Mouse (Mus musculus) midbrain, embryonic 10.5 days (tissue): ENCODE results near the gene Itgb6. TPM values are rescaled to one million over a fixed set of nuclear protein-coding genes. Genes with fewer than 3 reads are reported as not detected.

Experiments
- DNase-seq: peaks from one replicate; pipeline ENCODE4 v3.0.0-alpha.2; 2017; ENCODE audit warnings: low spot score
- H3K27ac ChIP-seq: fragments of 300-500 bp; sonication (generic); replicated peaks from 2 replicates; pipeline ENCODE4 v1.5.1; 2016; ENCODE audit warnings: mild to moderate bottlenecking
- H3K27me3 ChIP-seq: fragments of 300-500 bp; sonication (generic); 2 replicates; pipeline ENCODE4 v1.6.1; 2016; ENCODE audit warnings: low read depth, mild to moderate bottlenecking; ENCODE audit not compliant: poor library complexity, severe bottlenecking
- H3K36me3 ChIP-seq: fragments of 300-500 bp; sonication (generic); 2 replicates; pipeline ENCODE4 v1.6.1; 2016; ENCODE audit warnings: mild to moderate bottlenecking, moderate library complexity
- H3K4me1 ChIP-seq: fragments of 300-500 bp; sonication (generic); 2 replicates; pipeline ENCODE4 v1.6.1; 2016
- H3K4me3 ChIP-seq: fragments of 300-500 bp; sonication (generic); 2 replicates; pipeline ENCODE4 v1.5.1; 2016; ENCODE audit warnings: mild to moderate bottlenecking, moderate library complexity
- H3K9me3 ChIP-seq: fragments of 300-500 bp; sonication (generic); replicated peaks from 2 replicates; pipeline ENCODE4 v1.6.1; 2016; ENCODE audit warnings: mild to moderate bottlenecking
- WGBS: fragments of 180-500 bp; shearing (Covaris S2); methylation state at CpG from one replicate; pipeline ENCODE4 v1.1.7; 2016; 5-methylcytosine and 5-hydroxymethylcytosine counted together
- polyA plus RNA-seq: library from polyadenylated mRNA; unstranded; fragments of >200 nt; fragmentation: Nextera tagmentation; extraction: Ambion mirVana; gene quantifications from 2 replicates; pipeline ENCODE4 v1.2.1, GENCODE M21; 2016

The Itgb6 gene
- polyA plus RNA-seq: 0.36 and 0.51 TPM in 2 replicates

DNA sequence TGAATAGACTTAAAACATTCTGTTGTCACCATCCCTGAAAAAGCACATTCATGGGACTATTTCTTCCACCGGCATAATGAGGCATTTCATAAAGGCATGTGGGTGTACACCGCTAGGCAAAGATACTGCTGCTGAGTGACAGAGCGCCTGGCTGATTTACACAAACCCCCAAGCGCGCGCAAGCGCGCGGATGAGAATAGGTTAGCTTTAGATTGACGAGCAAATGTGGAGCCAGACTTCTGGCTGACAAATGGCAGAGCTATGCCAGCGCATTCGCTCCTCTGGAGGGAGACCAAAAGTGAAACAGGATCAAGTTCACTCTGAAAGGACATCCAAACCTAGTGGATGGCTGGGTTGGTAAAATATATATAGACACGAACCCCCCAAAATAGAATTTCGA is at the start of gene Itgb6:
Gene Itgb6, minus strand, starts transcription at position 130 of the 400 bp plus-strand sequence.
- H3K27me3 ChIP-seq: no peaks in the 10 kb centered on the region; the same call in 1 of the 2 replicates
- H3K4me3 ChIP-seq: no peak within 1 kb of the TSS
- H3K4me1 ChIP-seq: no peaks in the 10 kb centered on the region
- no peak for DNase-seq
- H3K36me3 ChIP-seq: no peaks in the 10 kb centered on the region
- no peak within 1 kb of the TSS for H3K27ac ChIP-seq
- no peaks in the 10 kb centered on the region for H3K9me3 ChIP-seq
- WGBS: 92% methylated on average over 14 of the region's 14 CpGs

DNA sequence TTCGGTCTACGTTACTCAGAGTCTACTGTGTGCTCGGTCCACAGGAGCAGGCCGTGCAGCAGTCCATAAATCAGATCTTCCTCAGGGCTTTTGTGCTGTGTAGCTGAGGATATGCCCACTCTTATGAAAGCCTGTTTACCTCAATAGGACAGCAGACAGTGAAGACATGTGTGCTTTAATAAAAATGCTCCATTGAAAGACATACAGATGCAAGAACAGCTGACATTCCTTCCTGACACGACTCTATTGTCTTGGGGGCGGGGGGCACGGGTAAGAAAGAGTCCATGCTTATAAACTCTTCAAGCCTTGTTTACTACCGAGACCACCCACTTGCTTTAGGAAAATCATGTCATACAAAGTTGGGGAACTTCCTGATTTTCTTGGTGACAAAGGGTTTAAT is 44.0 kb upstream of the Itgb6 start:
- H3K27ac ChIP-seq: no peak overlapping the region
- no peaks in the 10 kb centered on the region for H3K27me3 ChIP-seq
- H3K4me3 ChIP-seq: no peak overlapping the region
- H3K9me3 ChIP-seq: peaks cover 12% of the 10 kb centered on the region
- H3K4me1 ChIP-seq: no peaks in the 10 kb centered on the region
- no peak for DNase-seq
- H3K36me3 ChIP-seq: peaks cover 31% of the 10 kb centered on the region
- WGBS: 84% methylated on average over 8 of the region's 8 CpGs

DNA sequence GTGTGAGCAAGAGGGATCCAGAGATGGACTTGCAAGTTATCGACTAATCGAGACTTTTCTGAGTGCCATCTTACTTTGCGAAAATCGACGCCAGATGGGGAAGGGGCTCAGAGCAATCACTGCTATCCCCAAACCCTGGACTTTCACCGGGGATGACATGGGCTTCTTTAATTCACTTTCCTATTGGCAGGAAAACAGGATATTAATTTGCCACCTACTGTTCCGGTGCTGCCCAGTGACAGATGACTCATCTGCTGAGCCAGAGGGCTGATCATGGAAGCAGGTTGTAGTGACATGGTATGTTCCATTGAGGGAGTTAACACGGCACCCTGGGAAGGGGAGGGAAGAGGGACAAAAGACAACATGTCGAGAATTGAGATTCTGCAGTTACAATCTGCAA is 33.8 kb upstream of the Itgb6 start:
- 88% methylated on average over 9 of the region's 9 CpGs for WGBS
- H3K9me3 ChIP-seq: no peaks in the 10 kb centered on the region
- no peaks in the 10 kb centered on the region for H3K4me1 ChIP-seq
- no peak overlapping the region for H3K27ac ChIP-seq
- no peak for DNase-seq
- H3K4me3 ChIP-seq: no peak overlapping the region
- H3K27me3 ChIP-seq: no peaks in the 10 kb centered on the region
- peaks cover 5% of the 10 kb centered on the region; the same call in 1 of the 2 replicates for H3K36me3 ChIP-seq

DNA sequence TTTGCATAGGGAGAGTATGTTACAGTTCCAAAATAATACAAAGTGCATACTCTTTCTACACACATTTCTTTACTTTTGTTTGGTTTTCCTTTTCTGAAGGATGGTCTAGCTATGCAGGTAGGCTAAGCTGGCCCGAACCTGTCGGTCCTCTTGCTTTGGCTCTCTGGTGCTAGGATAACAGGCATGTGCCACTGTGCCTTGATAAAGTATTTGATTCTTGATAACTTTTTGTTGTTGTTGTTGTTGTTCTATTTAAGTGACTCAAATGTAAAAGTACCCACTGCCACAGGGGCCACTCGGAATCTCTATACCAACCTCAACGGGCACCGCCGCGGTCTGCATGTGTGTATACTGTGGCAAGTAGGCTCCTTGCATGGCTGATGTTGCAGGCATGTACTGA is 32.7 kb upstream of the Itgb6 start:
- no peaks in the 10 kb centered on the region for H3K4me1 ChIP-seq
- H3K27ac ChIP-seq: no peak overlapping the region
- no peak for DNase-seq
- peaks cover 5% of the 10 kb centered on the region; the same call in 1 of the 2 replicates for H3K36me3 ChIP-seq
- H3K9me3 ChIP-seq: no peaks in the 10 kb centered on the region
- WGBS: 96% methylated on average over 7 of the region's 7 CpGs
- no peaks in the 10 kb centered on the region for H3K27me3 ChIP-seq
- no peak overlapping the region for H3K4me3 ChIP-seq

DNA sequence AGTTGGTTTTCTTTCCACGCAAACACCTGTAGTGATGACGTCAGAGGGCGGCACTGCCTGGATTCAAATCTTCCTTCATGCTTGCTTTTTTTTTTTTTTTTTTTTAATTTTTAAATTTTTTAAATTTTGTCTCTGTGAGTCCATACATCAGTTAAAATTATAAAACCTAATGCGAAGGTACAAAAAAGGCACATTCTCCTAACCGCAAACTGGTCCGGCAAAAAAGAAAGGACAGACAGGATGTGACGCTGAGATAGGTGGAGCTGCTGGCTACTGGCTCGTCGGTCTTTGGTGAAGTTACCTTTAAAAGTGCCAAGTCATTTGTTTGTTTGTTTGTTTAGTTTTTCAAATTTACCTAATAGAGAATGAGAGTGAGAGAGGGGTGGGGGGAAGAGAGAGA is 28.8 kb upstream of the Itgb6 start:
- Histone ChIP-seq H3K4me1 (no peaks in the 10 kb centered on the region), H3K4me3 (no peak overlapping the region), H3K27me3 (no peaks in the 10 kb centered on the region), H3K27ac (no peak overlapping the region), H3K9me3 (no peaks in the 10 kb centered on the region), H3K36me3 (peaks cover 5% of the 10 kb centered on the region; the same call in 1 of the 2 replicates)
- 96% methylated on average over 9 of the region's 9 CpGs for WGBS
- DNase-seq: no peak

DNA sequence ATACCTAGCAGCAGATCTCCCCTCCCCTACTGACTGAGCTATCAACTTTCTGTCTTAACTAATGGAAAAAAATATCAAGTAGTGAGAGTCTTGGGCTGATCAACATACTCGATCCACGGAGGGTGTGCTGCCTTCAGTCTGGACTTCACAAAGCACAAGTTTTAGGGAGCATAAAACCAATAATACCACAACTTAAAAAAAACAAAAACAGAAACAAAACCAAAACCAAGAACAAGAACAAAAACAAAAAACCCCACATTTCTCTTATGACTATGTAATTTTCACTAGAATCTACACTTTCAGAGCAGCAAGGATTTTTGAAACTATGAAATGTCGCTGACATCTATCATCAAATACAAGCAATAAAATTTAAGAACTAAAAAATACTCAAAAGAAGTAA is 28.1 kb upstream of the Itgb6 start:
- Histone ChIP-seq H3K27me3 (no peaks in the 10 kb centered on the region), H3K9me3 (no peaks in the 10 kb centered on the region), H3K27ac (no peak overlapping the region), H3K36me3 (peaks cover 5% of the 10 kb centered on the region; the same call in 1 of the 2 replicates), H3K4me3 (no peak overlapping the region), H3K4me1 (no peaks in the 10 kb centered on the region)
- DNase-seq: no peak
- 93% methylated on average over 3 of the region's 3 CpGs for WGBS

DNA sequence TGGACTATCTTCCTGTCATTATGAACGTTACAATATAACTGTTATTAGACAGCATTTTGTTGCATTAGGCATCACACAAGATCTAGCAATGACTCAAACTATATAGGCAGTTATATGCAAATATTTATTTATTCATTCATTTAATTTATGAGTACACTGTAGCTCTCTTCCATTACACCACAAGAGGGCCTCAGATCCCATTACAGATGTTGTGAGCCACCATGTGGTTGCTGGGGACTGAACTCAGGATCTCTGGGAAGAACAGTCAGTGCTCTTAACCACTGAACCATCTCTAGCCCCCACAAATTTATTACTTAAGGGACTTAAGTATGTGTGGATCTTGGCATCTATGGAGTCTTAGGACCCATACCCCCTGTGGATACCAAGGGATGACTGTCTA is 26.1 kb upstream of the Itgb6 start:
- no peak for DNase-seq
- WGBS: 86% methylated on average over 1 of the region's 1 CpGs
- Histone ChIP-seq H3K27ac (no peak overlapping the region), H3K27me3 (no peaks in the 10 kb centered on the region), H3K4me1 (no peaks in the 10 kb centered on the region), H3K4me3 (no peak overlapping the region), H3K9me3 (no peaks in the 10 kb centered on the region), H3K36me3 (no peaks in the 10 kb centered on the region)

DNA sequence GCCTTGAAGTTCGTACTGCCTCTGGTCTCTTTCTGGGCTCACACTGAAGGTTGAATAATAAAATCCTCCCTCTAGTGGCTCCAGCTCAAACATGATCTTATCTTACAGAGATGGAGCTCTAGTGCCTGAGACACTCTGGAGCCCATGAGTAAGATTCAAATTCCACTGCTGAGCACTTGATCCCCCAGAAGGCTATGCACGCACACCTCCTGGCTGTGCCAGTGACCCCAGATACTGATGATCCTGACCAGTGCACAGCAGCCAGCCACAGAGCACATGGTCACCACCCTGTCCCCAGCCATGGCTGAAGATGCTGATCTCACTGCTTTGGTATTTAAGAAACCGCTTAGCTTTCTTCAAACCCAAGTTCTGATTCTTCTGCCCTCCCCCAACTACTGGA is 25.1 kb upstream of the Itgb6 start:
- H3K4me1 ChIP-seq: no peaks in the 10 kb centered on the region
- DNase-seq: no peak
- no peaks in the 10 kb centered on the region for H3K27me3 ChIP-seq
- no peaks in the 10 kb centered on the region for H3K36me3 ChIP-seq
- H3K27ac ChIP-seq: no peak overlapping the region
- 77% methylated on average over 3 of the region's 3 CpGs for WGBS
- H3K4me3 ChIP-seq: no peak overlapping the region
- no peaks in the 10 kb centered on the region for H3K9me3 ChIP-seq

DNA sequence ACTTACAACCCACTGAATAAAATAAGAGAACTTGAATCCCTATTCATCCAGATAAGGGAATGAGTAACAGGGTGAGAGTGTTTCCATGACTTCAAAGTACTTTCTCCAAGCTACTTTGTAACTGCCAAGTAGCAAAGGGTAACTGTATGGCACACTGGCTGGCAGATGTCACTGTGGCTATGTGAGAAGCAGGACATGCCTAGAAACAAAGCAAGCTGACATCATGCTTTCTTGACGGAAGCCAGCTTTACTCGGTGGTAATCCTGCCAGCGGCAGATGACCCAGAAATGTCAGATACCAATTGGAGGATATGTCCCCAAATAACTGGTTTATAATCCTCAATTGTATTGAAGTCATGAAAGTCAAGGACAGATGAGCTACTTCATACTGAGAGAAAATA is 22.2 kb upstream of the Itgb6 start:
- H3K27ac ChIP-seq: no peak overlapping the region
- 76% methylated on average over 3 of the region's 3 CpGs for WGBS
- H3K36me3 ChIP-seq: no peaks in the 10 kb centered on the region
- H3K27me3 ChIP-seq: no peaks in the 10 kb centered on the region
- no peak for DNase-seq
- H3K9me3 ChIP-seq: no peaks in the 10 kb centered on the region
- no peak overlapping the region for H3K4me3 ChIP-seq
- H3K4me1 ChIP-seq: no peaks in the 10 kb centered on the region

DNA sequence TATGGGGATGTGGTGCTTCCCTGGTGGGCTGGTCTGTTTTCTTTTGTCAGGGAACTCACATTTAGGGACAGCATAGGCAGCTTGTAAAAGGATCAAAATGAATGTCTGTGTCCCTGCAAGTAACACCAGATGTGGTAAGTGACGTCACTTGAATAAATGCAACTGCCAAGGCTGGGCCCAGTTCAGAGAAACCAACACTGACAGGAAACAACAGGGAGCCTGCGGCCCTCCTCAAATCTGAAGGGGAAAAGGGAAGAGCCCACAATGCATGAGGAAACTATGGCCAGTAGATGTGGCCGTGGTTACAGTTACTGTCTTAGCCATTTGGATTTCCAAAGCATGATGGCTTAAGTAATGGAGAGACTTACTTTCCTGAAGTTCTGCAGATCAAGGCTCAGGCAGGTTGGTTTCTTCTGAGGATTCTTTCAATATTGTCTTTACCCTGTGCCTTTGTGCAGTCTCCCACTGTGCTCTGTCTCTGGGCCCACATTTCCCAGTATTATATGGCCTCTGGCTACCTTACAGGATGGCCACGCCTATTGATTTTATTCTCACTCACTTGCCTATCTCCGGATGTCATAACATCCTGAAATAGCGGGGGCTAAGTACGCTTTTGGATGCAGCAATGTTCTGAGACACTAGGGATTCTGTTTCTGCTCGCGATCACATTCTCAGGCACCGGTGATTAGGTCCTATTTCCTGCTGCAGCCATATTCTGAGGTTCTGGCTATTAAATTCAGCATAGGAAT is 17.1 kb upstream of the Itgb6 start:
- Histone ChIP-seq H3K27ac (no peak overlapping the region), H3K4me1 (0 out of 2 replicates have a peak, but pooled peaks cover 3% of the 10 kb centered on the region), H3K9me3 (no peaks in the 10 kb centered on the region), H3K27me3 (no peaks in the 10 kb centered on the region), H3K36me3 (no peaks in the 10 kb centered on the region), H3K4me3 (no peak overlapping the region)
- no peak for DNase-seq
- 87% methylated on average over 10 of the region's 10 CpGs for WGBS

DNA sequence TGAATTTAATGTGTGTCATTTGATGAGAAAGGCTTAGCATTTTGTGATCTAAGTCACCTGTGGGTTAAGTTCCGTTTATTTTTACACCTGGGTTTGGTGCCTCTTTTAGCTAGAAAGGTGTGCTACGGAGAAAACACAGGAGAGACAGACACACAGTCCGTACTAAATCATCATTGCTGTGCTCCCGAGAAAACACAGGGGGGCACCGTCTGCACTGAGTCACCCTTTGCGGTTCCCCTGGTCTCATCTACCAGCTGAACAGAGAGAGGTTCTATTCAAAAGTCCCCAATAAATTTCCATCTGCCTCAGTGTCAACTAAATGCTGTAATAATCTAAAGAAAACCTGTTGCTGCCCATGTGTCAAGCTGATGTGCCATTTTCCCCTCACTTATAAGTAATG is 8.5 kb upstream of the Itgb6 start:
- no peaks in the 10 kb centered on the region for H3K9me3 ChIP-seq
- no peaks in the 10 kb centered on the region for H3K36me3 ChIP-seq

DNA sequence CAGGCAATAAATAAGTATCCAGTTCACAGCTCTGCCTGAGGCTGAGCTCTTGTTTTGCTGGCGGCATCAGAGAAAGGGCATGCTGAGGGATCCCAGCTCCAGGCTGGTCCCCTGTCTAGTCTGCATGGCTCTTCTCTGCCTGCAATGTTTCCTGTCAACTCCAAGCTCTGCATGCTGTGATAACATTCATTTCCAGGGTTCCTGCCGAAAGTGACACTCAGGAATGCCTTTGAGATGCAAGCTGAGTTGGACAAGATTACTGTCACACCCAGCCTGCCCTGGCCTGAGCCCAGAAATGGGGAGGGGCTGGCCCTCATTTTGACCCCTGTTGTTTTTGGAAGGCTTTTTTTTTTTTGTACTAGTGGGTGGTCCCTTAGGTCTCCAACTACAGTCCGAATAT is 7.6 kb upstream of the Itgb6 start:
- peak; percentile 36 for DNase-seq
- Histone ChIP-seq H3K9me3 (no peaks in the 10 kb centered on the region), H3K27ac (no peak overlapping the region), H3K4me1 (peaks cover 16% of the 10 kb centered on the region), H3K36me3 (no peaks in the 10 kb centered on the region), H3K27me3 (no peaks in the 10 kb centered on the region), H3K4me3 (no peak overlapping the region)
- WGBS: 18% methylated on average over 3 of the region's 3 CpGs

More for the DNA sequence above, 8.5 kb upstream of the Itgb6 start:
- no peaks in the 10 kb centered on the region for H3K27me3 ChIP-seq
- H3K4me3 ChIP-seq: no peak overlapping the region
- WGBS: 62% methylated on average over 6 of the region's 6 CpGs
- no peak overlapping the region for H3K27ac ChIP-seq
- peaks cover 16% of the 10 kb centered on the region for H3K4me1 ChIP-seq
- DNase-seq: no peak

DNA sequence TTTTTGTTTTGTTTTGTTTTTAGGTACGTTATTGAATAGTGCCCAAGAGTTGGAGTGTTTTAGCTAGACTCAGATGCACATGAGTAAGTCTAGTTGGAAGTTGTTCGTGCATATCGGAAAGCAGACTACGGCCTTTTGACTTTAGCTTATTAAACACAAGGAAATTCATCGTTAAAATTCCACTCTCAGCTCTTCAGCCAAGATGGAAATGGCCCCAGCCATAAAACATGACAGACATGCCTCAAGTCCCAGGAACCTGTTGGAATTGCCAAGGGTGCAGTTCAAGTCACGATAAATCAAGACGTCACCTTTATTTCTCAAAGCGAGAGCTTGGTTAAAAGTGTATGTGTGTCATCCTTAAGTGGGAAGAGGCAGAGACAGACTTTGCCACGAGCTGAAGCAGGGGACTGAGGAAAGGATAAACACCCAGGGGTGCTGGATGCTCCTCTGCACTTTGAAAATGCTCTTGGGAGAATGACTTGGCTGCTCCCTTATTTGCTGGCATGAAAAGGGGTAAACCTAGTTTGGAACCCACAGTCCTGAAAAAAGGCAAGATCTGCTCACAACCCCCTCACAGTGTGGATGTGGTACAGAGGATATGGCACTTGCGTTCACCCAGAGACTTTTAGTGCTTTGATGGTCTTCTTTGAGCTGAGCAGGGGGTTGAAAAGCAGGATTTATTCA is 6.6 kb upstream of the Itgb6 start:
- H3K27ac ChIP-seq: no peak overlapping the region
- H3K27me3 ChIP-seq: no peaks in the 10 kb centered on the region
- no peak overlapping the region for H3K4me3 ChIP-seq
- no peaks in the 10 kb centered on the region for H3K9me3 ChIP-seq
- no peaks in the 10 kb centered on the region for H3K36me3 ChIP-seq
- 80% methylated on average over 10 of the region's 10 CpGs for WGBS
- DNase-seq: no peak
- peaks cover 16% of the 10 kb centered on the region for H3K4me1 ChIP-seq
